Mouse (Mus musculus): ENCODE measurements at regions not wholly inside any gene's neighbourhood (a gene's known extent, or its start where the extent isn't known, plus 50 kb on each side); places are given as distances from the start of the nearest gene placed in this dataset.

DNA sequence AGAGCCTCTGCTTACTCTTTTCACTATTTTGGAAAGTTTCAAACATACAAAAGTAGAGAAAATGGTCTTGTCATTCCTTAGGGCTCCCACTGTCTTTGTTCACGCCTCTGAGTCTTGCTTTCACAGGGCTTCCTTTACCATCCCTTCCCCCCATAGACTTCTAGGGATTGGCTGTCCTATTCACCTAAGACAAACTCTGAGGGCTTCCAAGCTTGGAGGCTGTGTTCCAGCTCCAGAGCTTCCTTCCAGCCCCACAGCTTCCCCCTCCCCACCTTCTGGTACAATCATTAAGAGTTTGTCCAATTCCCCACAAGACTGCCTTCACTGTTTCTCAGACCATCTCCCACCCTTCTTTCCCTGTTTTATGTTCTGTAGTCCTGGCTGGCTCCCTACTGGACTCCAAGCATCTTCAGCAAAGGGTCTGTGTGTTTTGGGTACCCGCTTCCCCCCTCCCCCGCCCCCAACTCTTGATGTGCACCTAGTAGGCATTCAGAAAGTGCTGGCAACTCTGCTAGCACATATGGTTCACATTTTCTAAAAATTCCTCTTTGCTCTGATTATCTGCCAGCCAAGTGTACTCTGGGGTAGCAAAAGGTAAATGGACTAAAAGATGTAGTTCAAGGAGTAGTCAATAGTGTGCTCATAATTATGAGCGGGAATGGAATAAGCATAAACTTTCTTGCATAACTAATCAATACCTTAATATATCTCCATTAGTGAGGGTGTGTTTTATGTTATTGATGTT, 344.0 kb downstream of the Slc4a3 start:
- DNase-seq = no peak

GRCm38 (mm10) chr1:75890636-75891276, 344.7 kb downstream of the Slc4a3 start:
- DNase-seq = no peak

- no peak for DNase-seq
Measured at GRCm38 (mm10) chr1:75895550-75895949, 349.5 kb downstream of the Slc4a3 start.

- DNase-seq = no peak
Measured at GRCm38 (mm10) chr1:75901146-75901545, 355.1 kb downstream of the Slc4a3 start.

- DNase-seq = no peak
Measured at GRCm38 (mm10) chr1:75905699-75906470, 359.8 kb downstream of the Slc4a3 start.

DNA sequence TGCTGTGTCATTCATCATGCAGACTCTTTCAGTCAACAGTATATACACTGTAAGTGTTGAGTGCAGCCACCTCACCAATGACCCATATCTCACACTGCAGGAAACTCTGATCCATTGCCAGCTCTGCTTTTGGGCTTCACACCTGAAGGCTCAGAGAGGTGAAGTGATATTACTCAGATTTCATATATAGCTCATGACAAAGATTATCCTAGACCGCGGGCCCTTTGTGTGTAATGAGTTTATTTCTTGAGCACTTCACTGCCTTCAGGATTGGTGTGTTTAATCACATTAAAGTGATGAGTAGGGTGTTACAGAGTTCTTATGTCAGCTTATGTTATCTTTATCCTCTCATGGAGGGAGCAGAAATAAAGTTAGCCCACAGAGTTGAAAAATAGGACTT, 369.2 kb downstream of the Slc4a3 start:
- no peak for DNase-seq

DNA sequence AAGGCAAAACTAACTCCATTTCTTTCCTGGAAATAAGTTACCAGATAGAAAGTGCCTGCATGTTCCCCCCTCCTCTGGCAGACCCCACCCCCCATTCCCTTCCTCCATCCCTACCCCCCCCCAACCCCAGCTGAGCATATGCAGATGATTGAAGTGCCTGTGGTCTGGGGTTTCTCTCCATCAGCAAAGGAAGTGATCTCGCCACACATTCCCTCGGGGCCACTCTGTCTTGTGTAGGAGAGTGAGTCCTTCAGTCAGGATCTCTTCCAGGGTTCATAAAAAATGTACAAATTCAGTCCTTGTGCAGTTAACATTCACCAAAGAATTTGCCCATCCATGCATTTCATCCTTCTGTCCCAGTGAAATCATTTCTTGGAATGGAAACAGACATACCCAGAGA, 370.1 kb downstream of the Slc4a3 start:
- no peak for DNase-seq

- DNase-seq = no peak
Measured at GRCm38 (mm10) chr1:75919134-75919533, 373.1 kb downstream of the Slc4a3 start.

DNA sequence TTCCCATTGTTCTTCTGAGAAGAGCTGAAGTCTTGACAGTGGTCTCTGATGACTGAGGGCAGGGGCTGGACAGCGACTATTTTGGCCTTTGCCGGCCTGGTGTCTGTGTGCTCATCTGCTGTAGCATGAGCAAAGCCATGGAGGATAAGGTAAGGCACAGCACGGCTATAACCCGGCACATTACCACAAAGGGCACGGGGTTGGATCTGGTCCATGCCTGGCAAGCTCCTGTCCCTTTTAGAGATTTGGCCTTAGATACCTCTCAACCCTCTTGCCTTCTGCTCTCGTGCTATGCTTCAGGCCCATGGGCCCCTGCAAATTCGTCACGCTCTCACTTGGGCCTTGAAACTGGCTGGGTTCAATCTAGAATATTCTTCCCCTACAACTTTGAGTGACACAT, 379.0 kb downstream of the Slc4a3 start:
- DNase-seq = no peak

DNA sequence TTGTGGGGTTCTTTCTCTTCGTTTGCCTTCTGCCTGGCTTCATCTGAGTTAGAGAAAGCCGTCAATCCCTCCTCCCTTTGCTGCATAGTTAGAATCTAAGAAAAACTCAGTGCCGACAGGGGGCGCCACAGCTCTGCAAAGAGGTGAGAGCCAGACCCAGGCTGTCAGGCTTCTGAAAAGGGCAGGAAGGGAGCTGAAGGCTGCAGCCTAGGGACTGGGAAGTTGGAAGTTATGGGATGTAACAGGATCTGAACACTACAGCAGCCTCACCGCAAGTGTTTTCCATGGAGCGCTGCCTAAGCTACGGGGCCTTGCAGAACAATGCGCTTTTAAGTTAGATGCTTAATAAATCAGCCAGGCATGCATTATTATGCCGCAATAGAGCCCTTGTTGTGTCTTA, 379.7 kb downstream of the Slc4a3 start:
- peak; percentile 80 for DNase-seq

- no peak for DNase-seq
Measured at GRCm38 (mm10) chr1:75931852-75932251, 385.8 kb downstream of the Slc4a3 start.

DNA sequence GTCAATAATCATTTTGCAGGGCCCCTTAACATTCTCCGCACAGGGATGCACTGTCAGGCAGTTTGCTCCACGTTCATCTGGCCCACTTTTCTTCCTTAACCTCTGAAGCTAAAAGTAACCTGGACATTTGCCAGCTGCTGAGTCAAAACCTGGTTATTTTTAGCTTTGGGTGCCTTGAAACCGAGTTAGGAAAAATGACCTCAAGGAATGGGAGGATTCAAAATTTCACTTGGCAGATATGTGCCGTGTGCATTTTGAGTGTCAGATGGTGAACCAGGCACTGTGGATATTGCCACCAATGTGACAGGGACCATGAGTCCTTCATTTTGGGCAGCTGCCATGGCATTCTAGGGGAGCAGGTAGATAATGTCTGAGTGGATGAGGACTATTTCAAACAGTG, 387.8 kb downstream of the Slc4a3 start:
- no peak for DNase-seq

GRCm38 (mm10) chr1:75934761-75935160, 388.7 kb downstream of the Slc4a3 start:
- DNase-seq = no peak

GRCm38 (mm10) chr1:75935866-75936265, 389.8 kb downstream of the Slc4a3 start:
- DNase-seq = no peak

DNA sequence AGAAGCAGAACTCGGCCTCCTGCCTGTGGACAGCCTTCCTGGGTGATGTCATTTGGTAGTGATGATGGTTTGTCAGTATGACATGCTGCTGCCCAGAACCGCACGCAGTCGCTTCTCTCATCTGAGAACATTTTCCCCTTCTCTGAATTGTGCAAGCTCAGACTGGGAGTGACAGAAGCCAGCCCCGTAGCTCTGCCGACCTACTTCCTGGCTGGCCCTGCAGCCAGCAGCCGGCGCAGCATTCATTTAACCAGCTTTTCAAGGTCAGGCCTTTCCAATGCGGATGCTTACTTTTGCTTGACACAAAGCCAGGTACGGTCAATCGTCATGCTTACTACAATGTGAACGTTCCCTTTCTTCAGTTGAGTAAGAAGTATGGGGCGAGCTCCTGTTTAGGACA, 390.5 kb downstream of the Slc4a3 start:
- peak; percentile 35 for DNase-seq

- no peak for DNase-seq
Measured at GRCm38 (mm10) chr1:75937331-75937730, 391.3 kb downstream of the Slc4a3 start.

GRCm38 (mm10) chr1:75946290-75946839, 400.3 kb downstream of the Slc4a3 start:
- no peak for DNase-seq

DNA sequence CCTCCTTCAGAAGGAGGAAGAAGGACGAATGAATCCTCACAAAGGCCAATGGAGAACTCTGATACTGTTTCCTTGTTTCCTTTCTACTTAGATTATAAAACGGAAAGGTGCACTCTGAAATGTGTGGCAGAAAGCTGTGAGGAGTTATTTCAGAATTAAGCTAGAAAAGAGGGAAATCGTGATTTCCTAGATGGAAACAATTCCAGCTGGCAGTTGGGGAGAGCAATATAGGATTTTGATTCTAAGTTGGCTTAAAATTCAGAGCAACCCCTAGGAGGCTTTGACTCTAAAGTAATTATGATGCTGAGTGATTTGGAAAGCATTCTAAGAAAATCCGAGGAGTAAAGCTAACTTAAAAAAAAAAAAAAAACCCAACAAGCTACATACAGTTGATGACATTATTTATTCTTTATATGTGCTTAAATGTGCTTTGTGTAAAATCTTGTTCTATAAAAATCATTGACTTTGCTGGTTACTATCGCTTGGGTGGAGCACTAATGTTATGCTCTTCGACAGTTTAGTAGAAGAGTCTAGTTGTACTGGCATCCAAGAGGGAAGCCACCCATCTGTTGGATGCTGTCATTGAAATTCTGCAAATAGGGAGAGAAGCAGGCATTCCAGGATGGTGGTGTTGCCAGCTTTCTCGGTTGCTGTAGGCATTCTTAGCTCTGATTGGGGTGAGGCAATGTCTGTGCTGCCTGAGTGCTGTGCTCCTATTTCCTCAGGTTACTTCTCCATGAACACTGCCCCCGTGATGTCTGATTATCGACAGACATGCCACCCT, 432.3 kb downstream of the Slc4a3 start:
- DNase-seq = no peak

DNA sequence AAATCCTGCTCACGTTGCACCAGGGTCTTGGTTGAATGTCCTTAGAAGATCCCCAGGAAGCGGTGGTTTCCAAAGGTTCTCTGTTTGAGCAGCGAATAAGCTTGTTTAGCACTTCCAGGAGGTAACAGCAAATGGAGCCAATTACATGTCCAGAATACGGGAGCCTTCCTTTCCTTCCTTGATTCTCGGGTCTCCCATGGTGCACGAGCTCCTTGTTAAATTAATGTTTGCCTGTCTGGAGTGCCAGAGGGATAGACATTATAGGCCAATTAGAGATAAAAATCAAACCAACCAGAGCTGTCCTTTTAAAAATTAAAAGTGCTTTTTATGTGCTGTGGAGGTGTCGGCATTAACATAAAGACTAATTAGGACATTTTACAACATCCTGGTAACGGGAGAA, 437.0 kb downstream of the Slc4a3 start:
- no peak for DNase-seq

GRCm38 (mm10) chr1:75983487-75983886, 437.4 kb downstream of the Slc4a3 start:
- no peak for DNase-seq

- DNase-seq = no peak
Measured at GRCm38 (mm10) chr1:75988496-75988895, 442.4 kb downstream of the Slc4a3 start.

DNA sequence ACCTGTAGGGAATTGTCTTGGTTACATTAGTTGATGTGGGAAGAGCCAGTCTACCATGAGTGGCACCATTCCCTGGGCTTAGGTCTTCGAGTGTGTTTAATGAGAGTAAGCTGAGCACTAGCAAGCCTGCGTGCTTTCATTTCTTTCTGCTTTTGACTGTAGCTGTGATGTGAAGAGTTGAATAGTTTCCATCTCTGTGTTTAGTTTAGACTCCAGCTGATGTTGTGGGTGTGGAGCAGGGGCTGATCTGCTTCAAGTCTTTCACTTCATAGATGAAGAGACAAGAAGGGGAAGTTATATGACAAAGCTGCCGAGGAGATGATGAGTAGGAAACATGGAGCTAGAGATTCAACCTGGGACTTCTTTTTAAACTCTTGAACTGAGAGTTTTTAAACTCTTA, 446.0 kb downstream of the Slc4a3 start:
- no peak for DNase-seq
